Mouse (Mus musculus): ENCODE results near the gene Slc28a1.
"Not testable (repeated sequence)": the region's sequence is repeated elsewhere in the genome, so short reads cannot be mapped to it uniquely, and the experiment has no call there.

The Slc28a1 gene

DNA sequence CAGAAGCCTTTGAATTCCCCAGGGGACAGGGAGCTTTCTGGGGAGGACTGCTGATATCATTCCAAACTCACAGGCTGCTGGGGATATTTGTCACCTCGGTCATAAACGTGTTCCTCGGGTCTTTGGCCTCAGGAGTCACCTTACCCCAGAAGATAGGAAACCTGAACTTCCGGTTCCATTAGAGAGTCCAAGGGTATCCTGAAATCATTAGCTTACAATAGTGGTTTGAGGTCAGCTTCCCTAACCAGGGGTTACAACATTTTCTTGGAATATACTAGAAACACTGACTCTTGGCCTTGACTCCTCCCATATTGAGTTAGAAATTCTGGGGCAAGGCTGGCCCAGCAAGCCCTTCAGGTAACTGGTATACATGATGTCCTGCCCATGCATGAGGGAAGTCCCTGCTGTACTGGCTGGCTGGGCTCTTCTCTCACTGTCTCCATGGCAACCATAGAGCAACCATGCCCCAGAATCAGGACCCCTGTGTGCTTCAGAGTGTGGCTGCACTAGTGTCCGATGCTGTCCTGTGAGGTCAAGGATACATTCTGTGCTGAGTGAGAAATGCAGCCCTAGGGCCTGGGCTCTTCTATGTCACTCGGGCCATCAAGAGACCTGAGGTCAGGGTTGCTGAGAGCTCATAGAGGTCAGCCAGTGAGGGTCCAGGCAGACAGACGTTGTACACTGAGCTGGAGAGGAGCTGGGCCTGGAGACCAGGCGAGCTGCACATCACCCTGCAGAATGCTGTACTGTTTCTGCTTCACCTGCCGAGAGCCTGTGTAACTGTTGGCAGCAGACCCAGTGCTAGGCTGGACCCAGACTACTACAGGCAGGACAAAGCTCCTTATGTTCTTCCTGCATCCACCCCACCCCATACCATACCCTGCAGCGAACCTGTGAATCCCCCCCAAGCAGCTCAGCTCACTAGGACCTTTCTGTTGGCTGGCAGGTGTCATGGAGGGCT is 10.9 kb downstream of the Slc28a1 start:
- DNase-seq (ENCODE audit: low spot score), result no peak

DNA sequence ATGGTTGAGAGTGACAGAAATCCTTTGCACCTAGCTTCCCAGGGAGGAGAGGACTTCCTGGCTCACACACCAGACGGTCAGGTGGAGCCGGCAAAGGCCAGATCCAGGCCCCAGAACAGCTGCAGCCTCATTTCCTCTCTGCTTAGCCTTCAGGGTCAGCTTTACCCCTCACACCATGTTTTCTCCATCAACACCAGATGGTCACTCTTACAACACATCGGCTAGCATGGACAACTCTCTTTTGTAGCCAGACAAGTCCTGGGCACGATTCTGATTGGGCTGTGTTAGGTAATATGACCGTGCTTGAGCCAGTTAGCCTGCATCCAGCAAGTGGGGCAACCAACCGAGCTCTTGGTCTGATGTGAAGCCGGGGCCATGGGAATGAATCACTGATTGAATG is 17.3 kb downstream of the Slc28a1 start:
- no peak for DNase-seq (ENCODE audit: low spot score)

DNA sequence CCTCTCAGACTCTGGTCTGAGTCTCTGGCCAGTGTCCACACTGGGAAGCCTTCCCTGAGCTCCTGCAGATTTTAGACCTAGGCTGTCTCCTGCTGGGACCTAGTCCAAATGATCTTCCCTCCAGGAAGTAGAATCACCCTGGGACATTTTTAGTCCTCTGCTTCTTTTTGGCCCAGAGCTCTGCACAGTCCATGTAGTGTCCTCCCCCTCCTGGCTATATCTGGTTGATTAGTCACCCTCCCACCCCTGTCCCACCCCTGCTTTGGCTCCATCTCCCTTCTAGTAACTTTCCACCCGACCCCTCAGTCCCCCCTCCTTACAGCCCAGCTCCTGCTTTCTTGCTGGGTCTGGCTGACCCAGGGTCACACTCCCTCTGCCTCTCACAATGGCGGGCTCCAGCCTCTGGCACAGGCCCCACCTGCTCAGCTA is 18.3 kb downstream of the Slc28a1 start:
- no peak for DNase-seq (ENCODE audit: low spot score)

DNA sequence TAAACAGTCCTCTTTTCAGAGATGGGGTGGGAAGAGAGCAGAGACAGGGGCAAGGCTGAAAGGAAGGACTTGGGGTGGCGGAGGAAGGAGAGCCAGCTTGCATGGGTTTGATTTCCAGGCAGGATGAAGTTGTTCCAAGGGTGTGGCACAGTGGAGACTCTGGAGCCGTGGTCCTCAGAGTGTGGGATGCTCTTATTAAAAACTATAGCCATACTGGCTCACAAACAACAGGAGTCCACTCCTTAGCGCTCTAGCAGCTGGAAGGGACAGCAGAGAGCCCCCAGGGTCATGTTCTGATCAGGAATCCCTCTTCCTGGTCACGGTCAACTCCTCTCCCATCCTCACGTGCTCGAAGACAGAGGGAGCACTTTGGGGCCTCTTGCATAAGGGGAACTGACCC is 18.8 kb downstream of the Slc28a1 start:
- no peak for DNase-seq (ENCODE audit: low spot score)

DNA sequence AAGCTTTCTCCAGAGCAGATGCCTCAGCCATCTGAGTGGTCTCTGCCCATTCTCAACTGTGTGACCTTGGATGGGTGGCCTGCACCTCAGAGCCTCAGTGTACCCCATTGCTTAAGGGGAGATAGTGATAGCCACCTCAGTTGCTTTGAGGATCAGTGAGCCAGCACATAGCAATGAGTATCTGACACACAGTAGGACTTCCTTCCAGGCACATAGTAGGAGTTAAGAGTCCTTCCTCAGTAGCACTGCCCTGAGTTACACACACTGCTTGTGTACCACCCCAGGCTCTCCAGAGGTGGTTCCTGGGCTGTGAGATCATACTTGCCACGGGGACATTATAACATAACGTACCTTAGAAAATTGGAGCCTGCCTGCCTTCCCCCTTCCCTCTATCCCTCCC is 19.3 kb downstream of the Slc28a1 start:
- no peak for DNase-seq (ENCODE audit: low spot score)

DNA sequence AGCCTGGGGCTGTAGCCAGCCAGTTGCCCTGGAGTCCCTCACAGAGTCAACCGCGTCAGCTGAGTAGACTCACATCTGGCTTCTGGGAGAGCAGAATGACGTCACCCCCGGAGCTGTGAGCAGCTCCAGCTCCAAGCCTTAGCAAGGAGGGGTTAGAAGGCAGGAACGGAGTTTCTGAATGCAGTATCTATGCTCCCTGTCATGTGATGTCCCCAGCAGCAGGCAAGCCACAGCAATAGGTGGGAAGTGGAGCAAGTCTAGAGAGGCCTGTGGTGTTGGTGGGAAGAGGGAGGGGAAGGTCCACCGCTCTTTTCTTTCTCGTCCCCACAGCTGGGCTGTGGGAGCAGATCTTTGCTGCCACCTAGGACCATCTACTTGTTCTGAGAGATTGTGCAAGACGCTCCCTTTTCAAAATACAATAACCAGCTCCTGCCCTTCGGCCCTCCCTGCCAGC is 20.0 kb downstream of the Slc28a1 start:
- no peak for DNase-seq (ENCODE audit: low spot score)

DNA sequence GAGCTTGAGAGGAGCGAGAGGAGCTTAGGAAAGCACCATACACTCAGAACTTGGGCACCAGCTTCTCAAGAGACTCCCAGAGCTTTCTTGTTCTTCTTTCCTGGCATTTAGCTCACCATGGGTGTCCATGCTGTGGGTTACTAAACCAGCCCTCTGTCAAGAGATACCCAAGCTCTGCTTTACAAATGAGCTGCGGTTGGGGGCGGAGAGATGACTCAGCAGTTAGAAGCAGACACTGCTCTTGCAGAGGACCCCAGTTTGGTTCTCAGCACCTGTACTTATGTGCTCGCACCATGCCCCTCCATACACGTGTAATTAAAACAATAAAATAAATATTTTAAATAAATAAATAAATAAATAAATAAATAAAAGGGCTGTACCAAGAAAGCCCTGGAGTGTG is 22.7 kb downstream of the Slc28a1 start:
- no peak for DNase-seq (ENCODE audit: low spot score)

DNA sequence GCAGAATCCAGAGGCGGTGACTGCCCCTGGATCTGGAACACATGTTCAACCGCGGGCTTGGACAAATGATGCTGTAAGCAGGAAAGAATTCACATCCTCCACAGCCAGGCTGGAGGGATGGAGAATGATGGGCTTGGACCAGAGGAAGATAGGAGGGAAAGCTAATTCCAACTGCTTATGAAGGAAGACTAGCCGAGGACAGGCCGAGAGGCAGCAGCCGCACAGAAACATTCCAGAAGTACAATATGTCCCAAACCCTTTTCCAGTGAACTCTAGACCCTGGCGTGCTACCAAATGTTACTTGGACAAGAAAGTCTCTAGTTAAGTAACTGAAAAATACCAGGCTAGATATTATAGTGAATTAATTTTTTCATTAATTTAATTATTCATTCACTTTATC is 24.5 kb downstream of the Slc28a1 start:
- peak; percentile 67 for DNase-seq (ENCODE audit: low spot score)

DNA sequence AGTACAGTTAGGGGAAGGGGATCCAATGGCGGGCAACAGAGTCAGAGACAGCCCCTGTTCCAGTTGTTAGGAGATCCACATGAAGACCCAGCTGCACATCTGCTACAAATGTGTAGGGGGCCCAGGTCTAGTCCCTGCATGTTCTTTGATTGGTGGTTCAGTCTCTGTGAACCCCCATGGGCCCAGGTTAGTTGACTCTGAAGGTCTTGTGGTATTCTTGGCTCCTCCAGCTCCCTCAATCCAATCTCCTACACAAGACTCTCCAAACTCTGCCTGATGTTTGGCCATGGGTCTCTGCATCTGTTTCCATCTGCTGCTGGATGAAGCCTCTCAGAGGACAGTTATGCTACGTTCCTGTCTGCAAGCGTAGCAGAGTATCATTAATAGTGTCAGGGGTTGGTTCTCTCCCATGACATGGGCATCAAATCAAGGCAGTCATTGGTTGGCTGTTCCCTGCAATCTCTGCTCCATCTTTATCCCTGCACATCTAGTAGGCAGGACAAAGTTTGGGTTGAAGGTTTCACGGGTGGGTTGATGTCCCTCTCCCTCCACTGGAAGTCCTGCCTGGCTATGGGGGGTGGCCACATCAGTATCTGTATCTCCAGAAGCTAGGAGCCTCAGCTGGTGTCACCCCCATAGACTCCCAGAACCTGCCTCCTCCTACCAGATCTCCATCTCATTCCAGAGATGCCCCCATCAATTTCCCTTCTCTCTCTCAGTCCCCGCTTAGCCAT is 25.2 kb downstream of the Slc28a1 start:
- DNase-seq (ENCODE audit: low spot score), result no peak

DNA sequence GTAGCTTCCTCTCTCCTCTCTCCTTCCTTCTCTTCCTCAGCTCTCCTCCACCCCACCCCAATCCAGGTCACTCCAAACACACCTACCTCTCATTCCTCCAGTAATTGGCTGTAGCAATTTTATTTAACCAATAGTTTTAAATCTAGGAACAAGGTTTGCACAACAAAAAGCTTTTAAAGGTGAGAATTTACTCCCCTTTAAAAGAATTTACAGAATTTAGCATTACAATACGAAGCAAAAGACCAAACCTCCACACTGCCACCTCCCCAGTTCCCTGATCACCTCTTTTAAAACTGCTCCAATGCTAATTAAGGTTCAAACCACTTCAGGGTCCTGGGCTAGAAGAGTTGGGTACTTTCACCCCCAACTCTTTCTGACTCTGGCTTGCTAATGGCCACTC is 26.9 kb downstream of the Slc28a1 start:
- DNase-seq (ENCODE audit: low spot score), result no peak

DNA sequence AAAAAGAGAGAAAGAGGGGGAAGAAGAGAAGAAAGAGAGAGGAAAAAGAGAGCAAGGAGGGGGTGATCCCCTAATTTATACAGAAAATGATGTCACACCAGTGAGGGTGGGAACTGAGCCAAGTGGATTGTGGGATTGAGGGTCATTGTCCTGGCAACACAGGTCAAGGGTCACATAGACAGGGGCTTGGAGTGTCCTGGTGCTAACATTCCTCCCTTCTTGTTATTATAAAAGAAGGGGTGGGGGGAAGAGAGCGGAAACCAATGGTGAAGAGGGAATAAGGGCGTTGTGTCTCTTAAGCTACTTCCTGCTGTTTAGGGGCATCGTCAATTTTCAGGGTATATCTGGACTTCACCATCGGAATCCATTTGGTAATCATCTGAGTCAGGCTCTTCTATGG is 28.5 kb downstream of the Slc28a1 start:
- DNase-seq (ENCODE audit: low spot score), result not testable (repeated sequence)

DNA sequence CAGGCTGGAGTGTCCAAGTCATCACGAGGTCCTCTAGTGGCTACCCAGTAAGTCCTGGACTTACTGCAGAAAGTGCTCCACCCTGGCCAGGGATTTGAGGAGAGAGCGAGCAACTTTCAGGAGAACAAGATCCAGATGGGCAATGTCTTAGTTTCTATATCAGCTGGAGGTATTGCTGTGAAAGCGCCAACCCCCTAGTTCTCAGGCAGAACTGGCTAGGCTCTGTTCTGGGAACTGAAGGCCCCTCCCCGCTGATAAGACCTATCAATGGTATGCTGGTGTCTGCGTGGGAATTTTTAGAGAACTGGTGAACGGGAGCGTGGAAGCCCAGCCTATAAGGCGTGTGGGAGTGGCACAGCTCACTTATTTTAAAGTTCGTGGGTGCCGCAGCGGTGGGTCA is 35.2 kb downstream of the Slc28a1 start:
- DNase-seq (ENCODE audit: low spot score), result no peak

DNA sequence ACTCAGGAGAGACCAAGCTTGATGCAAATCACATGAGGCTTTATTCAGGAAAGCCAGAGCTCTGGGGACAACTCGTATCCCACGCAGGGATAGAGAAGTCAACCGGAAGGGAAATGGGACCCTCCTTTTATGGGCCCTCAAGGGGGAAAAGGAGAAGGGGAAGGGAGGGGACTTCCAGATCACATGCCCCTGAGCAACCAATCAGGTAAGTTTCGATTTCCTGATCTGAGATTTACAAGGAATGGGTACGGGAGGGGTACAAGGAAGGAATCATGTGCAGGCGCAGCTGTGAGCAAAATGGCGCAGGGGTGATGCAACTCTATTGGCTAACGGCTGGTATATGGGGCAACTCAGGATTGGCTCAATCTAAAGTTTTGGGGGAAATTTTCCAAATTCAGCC is 36.6 kb downstream of the Slc28a1 start:
- no peak for DNase-seq (ENCODE audit: low spot score)

DNA sequence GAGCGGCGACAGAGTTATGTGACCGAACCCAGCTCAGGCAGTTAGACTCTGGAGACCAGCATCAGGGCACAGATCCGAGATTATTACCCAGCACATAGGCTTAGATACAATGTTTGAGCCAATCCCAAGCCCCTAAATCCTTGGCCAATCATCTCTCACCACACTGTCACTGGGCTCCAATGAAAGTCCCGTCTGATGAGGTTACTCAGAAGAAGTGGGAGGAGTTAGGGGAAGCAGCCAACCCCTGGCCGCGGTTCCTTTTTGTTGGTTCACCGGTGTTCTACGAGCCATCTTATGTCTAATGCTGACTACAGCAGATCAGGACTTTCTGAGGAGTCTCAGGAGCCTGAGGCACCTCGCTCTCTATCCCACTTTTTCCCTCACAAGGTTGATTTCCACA is 37.7 kb downstream of the Slc28a1 start:
- peak; percentile 68 for DNase-seq (ENCODE audit: low spot score)

DNA sequence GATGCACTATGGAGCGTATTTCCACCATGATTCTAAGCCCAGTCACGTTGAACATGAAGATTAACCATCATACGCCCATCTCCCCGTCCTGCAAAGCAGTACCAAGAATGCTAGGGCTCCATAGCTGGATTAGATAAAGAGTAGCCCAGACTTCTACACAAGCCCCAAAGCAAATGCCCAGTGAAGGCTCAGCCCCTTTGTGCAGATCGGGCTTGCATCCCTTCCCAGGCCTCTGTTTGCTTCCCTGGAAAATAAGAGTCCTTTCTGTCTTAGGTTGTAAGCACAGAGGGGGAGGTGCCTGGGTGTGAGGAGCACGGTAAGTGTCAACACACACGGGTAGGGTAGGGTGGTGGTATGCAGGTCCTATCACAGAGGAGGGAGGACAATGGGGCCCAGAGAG is 38.2 kb downstream of the Slc28a1 start:
- DNase-seq (ENCODE audit: low spot score), result no peak

DNA sequence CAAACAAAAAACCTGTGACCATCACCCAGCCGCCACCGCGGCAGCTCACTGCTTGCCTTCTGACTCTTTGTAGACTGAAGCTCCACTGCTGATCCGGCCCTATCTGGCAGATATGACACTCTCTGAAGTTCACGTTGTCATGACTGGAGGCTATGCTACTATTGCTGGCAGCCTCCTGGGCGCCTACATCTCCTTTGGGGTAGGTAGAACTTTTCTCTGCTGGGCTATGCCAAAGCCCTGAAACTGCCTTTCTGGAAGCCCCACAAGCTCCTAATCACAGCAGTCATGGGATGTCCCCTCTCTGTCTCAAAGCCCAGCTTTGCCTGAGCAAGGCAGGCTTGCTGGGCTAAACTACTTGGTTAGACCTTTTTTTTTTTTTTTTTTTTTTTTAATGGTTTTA is 38.7 kb downstream of the Slc28a1 start:
- DNase-seq (ENCODE audit: low spot score), result no peak

DNA sequence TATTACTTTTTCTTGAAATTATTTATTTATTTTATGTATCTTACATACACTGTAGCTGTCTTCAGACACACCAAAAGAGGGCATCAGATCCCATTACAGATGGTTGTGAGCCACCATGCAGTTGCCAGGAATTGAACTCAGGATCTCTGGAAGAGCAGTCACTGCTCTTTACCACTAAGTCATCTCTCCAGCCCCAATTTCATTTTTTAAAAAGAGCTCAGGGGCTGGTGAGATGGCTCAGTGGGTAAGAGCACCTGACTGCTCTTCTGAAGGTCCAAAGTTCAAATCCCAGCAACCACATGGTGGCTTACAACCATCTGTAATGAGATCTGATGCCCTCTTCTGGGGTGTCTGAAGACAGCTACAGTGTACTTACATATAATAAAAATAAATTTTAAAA is 39.6 kb downstream of the Slc28a1 start:
- DNase-seq (ENCODE audit: low spot score), result not testable (repeated sequence)

DNA sequence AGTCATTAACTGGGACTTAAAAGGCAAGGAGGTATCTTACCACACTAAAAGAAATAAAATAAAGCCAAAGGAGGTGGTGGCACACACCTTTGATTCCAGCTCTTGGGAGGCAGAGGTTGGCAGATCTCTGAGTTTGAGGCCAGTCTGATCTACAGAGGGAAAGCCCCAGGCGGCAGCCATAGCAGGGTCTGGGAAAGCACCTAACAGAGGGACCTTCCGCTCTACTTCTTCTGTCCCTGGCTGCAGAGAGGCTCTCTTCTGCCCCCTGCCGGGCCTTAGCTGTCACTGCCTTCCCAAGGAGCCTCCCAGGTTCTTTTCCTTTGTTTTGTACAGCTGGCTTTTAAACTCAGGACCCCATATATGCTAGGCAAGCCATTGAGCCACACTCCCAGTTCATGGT is 40.4 kb downstream of the Slc28a1 start:
- DNase-seq (ENCODE audit: low spot score), result no peak

DNA sequence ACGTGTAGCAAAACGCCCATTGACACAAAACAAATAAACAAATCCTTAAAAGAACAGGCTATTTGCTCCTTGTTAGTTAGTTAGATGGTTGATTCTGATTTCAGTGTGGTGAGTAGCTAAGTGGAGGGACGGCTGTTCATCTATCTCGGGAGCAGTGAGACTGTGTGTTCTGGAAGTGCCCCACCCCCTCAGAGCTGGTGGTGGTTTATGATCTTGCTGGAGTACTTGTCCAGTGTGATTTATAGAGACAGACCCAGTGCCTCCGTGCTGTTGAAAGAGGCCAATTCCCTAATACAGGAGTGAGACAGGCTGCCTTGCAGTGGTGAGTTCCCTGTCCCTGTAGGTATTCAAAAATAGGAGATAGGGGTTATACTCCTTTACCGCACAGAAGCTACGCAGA is 44.3 kb downstream of the Slc28a1 start:
- no peak for DNase-seq (ENCODE audit: low spot score)

DNA sequence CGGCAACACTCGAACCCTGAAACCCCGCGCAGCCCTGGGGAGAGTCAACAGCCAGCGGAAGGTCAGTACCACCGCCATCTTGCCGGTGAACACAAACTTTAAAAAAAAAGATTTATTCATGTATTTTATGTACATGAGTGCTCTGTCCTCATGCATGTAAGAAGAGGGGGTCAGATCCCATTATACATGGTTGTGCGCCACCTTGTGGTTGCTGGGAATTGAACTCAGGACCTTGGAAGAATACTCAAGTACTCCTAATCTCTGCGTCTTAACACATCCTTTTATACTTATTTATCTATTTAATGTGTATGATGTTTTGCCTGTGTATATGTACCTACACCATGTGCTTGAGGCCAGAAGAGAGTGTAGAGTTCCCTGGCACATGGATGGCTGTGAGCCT is 47.1 kb downstream of the Slc28a1 start:
- no peak for DNase-seq (ENCODE audit: low spot score)

DNA sequence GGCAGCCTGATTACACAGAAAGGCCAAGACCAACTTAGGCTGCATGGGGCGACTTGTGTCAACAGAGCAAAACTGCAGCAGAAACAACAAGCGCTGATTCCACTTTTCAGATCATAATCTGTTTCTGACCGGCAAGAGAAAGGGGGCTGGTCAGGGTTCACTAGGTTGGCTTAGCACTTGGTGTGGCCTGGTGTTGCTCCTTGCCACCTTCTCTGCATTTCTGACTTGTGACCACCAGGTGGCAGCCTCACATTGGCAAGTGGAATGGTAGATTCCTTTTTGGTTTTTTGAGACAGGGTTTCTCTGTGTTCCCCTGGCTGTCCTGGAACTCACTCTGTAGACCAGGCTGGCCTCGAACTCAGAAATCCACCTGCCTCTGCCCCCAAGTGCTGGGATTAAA is 47.7 kb downstream of the Slc28a1 start:
- peak; percentile 48 for DNase-seq (ENCODE audit: low spot score)

DNA sequence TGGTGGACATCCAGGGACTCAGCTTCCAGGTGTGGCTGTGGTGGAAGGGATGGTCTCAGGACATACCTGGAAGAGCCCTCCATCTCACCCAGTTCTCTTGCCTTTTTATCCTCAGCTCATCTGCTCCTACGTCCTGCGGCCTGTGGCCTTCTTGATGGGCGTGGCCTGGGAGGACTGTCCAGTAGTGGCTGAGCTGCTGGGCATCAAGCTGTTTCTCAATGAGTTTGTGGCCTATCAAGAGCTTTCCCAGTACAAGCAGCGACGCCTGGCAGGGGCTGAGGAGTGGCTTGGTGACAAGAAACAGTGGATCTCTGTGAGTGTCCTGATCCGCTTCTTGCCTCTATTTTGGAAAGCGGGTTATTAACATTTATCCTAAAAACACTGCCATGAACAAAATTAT is 49.8 kb downstream of the Slc28a1 start:
- no peak for DNase-seq (ENCODE audit: low spot score)

DNA sequence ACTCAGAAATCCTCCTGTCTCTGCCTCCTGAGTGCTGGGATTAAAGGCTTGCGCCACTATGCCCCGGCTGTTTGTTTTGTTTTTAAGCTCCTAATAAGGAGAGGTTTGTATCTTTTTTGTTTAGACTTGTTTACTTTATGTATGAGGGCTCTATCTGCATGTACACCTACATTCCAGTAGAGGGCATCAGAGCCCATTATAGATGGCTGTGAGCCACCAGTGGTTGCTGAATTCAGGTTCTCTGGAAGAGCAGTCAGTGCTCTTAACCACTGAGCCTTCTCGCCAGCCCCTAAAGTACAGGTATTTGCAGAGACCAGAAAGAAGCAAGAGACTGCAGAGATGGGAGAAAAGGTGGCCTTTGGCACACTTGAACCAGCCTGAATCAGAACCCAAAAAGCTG is 52.5 kb downstream of the Slc28a1 start:
- DNase-seq (ENCODE audit: low spot score), result no peak
